Mouse (Mus musculus) small intestine, adult 2 months (tissue): ENCODE results near the gene Gcc2.

Source experiments
- CTCF ChIP-seq: fragments of 200-500 bp; IDR thresholded peaks from 2 replicates; pipeline ENCODE4 v1.5.1; 2012; ENCODE audit warnings: low read depth, mild to moderate bottlenecking, control low read depth, inconsistent platforms, low read length, moderate library complexity, mixed read lengths; ENCODE audit not compliant: insufficient replicate concordance, insufficient read length; ENCODE audit errors: extremely low read depth
- POLR2A ChIP-seq: fragments of 200-500 bp; IDR thresholded peaks from 2 replicates; pipeline ENCODE4 v1.6.1; 2012; ENCODE audit warnings: low read depth, mild to moderate bottlenecking, control low read depth, inconsistent platforms, low read length, moderate library complexity

DNA sequence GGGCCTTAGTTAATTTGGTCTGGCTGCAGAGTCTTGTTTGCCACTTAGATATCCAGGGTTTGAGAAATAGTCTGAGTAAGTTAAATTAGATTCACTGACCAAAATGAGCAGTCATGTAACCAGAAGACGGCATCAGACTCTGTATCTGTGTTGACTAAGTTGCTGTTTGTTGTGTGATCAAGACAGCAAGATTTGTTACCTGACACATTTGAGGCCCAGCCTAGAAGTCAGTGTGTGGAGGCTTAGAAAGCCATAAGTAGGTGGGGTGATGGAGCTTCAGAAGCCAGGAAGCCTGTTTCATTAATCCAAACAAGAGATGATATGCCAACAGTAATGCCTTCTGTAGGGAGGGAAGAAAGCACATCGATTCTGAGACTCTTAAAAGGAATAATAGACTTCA, 86.9 kb downstream of the Gcc2 start:
- TF ChIP-seq CTCF (no peak), POLR2A (no peak)
